Mouse (Mus musculus) liver, embryonic 12.5 days (tissue): ENCODE data around the gene Evc. TPM values are rescaled to one million over a fixed set of nuclear protein-coding genes. Genes with fewer than 3 reads are reported as not detected.

Source experiments
- ATAC-seq: fragments of 200-750 bp; cut with Nextera tagmentation; 2 replicates; pipeline ENCODE4 v1.8.0; 2017; ENCODE audit warnings: moderate number of reproducible peaks, mild to moderate bottlenecking, moderate library complexity
- H3K27ac ChIP-seq: fragments of 300-500 bp; sonication (generic); 2 replicates; pipeline ENCODE4 v1.5.1; 2016; ENCODE audit warnings: mild to moderate bottlenecking
- H3K27me3 ChIP-seq: fragments of 300-500 bp; sonication (generic); replicated peaks from 2 replicates; pipeline ENCODE4 v1.6.1; 2016; ENCODE audit warnings: mild to moderate bottlenecking, moderate library complexity
- H3K36me3 ChIP-seq: fragments of 300-500 bp; sonication (generic); 2 replicates; pipeline ENCODE4 v1.6.1; 2016; ENCODE audit warnings: mild to moderate bottlenecking, moderate library complexity
- H3K4me1 ChIP-seq: fragments of 300-500 bp; sonication (generic); 2 replicates; pipeline ENCODE4 v1.6.1; 2016
- H3K4me2 ChIP-seq: fragments of 300-500 bp; sonication (generic); 2 replicates; pipeline ENCODE4 v1.6.1; 2016; ENCODE audit warnings: mild to moderate bottlenecking, moderate library complexity
- H3K4me3 ChIP-seq: fragments of 300-500 bp; sonication (generic); 2 replicates; pipeline ENCODE4 v1.5.1; 2016; ENCODE audit warnings: mild to moderate bottlenecking, moderate library complexity
- H3K9ac ChIP-seq: fragments of 300-500 bp; sonication (generic); 2 replicates; pipeline ENCODE4 v1.6.1; 2016; ENCODE audit warnings: mild to moderate bottlenecking, moderate library complexity
- H3K9me3 ChIP-seq: fragments of 300-500 bp; sonication (generic); replicated peaks from 2 replicates; pipeline ENCODE4 v1.6.1; 2016; ENCODE audit warnings: mild to moderate bottlenecking, moderate library complexity
- WGBS: fragments of 180-500 bp; shearing (Covaris S2); methylation state at CpG from one replicate; pipeline ENCODE4 v1.1.7; 2016; ENCODE audit not compliant: insufficient replicate concordance; 5-methylcytosine and 5-hydroxymethylcytosine counted together
- polyA plus RNA-seq: library from polyadenylated mRNA; unstranded; fragments of >200 nt; fragmentation: Nextera tagmentation; extraction: Ambion mirVana; gene quantifications from 2 replicates; pipeline ENCODE4 v1.2.1, GENCODE M21; 2016

Gene Evc
- polyA plus RNA-seq, 1 experiment from 2014 or later = 2.9 TPM

GRCm38 (mm10) chr5:37296717-37297116 lies 40.0 kb downstream of the Evc start:
- Histone ChIP-seq H3K4me2 (no peak overlapping the region), H3K27me3 (no peaks in the 10 kb centered on the region), H3K9me3 (no peaks in the 10 kb centered on the region), H3K9ac (no peak overlapping the region), H3K4me1 (no peaks in the 10 kb centered on the region), H3K4me3 (no peak overlapping the region), H3K36me3 (no peaks in the 10 kb centered on the region), H3K27ac (no peak overlapping the region)
- ATAC-seq = no peak
- 60% methylated on average over 10 of the region's 10 CpGs for WGBS

- no peak overlapping the region for H3K4me2 ChIP-seq
- H3K27me3 ChIP-seq = no peaks in the 10 kb centered on the region
- no peaks in the 10 kb centered on the region for H3K36me3 ChIP-seq
- H3K4me1 ChIP-seq = no peaks in the 10 kb centered on the region
- H3K9me3 ChIP-seq = no peaks in the 10 kb centered on the region
- ATAC-seq = no peak
- WGBS = 43% methylated on average over 9 of the region's 9 CpGs
- no peak overlapping the region for H3K9ac ChIP-seq
- no peak overlapping the region for H3K4me3 ChIP-seq
- no peak overlapping the region for H3K27ac ChIP-seq
Observed at GRCm38 (mm10) chr5:37290983-37291382, 45.7 kb downstream of the Evc start.

GRCm38 (mm10) chr5:37289236-37289635 lies 47.5 kb downstream of the Evc start:
- 16% methylated on average over 3 of the region's 3 CpGs for WGBS
- Histone ChIP-seq H3K9me3 (no peaks in the 10 kb centered on the region), H3K4me1 (no peaks in the 10 kb centered on the region), H3K27ac (no peak overlapping the region), H3K36me3 (no peaks in the 10 kb centered on the region), H3K4me2 (no peak overlapping the region), H3K27me3 (no peaks in the 10 kb centered on the region), H3K9ac (no peak overlapping the region), H3K4me3 (no peak overlapping the region)
- ATAC-seq = no peak

GRCm38 (mm10) chr5:37288374-37288773 lies 48.3 kb downstream of the Evc start:
- no peak for ATAC-seq
- WGBS = 50% methylated on average over 3 of the region's 3 CpGs
- H3K27me3 ChIP-seq = no peaks in the 10 kb centered on the region
- no peaks in the 10 kb centered on the region for H3K4me1 ChIP-seq
- no peaks in the 10 kb centered on the region for H3K9me3 ChIP-seq
- H3K4me3 ChIP-seq = no peak overlapping the region
- H3K27ac ChIP-seq = no peak overlapping the region
- no peak overlapping the region for H3K4me2 ChIP-seq
- H3K36me3 ChIP-seq = no peaks in the 10 kb centered on the region
- H3K9ac ChIP-seq = no peak overlapping the region

- 77% methylated on average over 11 of the region's 11 CpGs for WGBS
- no peaks in the 10 kb centered on the region for H3K27me3 ChIP-seq
- no peaks in the 10 kb centered on the region for H3K36me3 ChIP-seq
Observed at GRCm38 (mm10) chr5:37281021-37281420, 55.7 kb downstream of the Evc start.

GRCm38 (mm10) chr5:37263816-37264215 lies 72.9 kb downstream of the Evc start:
- WGBS = 58% methylated on average over 6 of the region's 6 CpGs
- Histone ChIP-seq H3K27me3 (no peaks in the 10 kb centered on the region), H3K36me3 (no peaks in the 10 kb centered on the region), H3K27ac (no peak overlapping the region), H3K9me3 (no peaks in the 10 kb centered on the region), H3K4me1 (no peaks in the 10 kb centered on the region), H3K4me3 (no peak overlapping the region), H3K4me2 (no peak overlapping the region), H3K9ac (no peak overlapping the region)
- ATAC-seq = no peak

More at GRCm38 (mm10) chr5:37281021-37281420, 55.7 kb downstream of the Evc start:
- no peak overlapping the region for H3K9ac ChIP-seq
- ATAC-seq = no peak
- no peaks in the 10 kb centered on the region for H3K4me1 ChIP-seq
- H3K4me3 ChIP-seq = no peak overlapping the region
- H3K9me3 ChIP-seq = no peaks in the 10 kb centered on the region
- no peak overlapping the region for H3K4me2 ChIP-seq
- H3K27ac ChIP-seq = no peak overlapping the region

GRCm38 (mm10) chr5:37261734-37262133 lies 75.0 kb downstream of the Evc start:
- Histone ChIP-seq H3K27me3 (no peaks in the 10 kb centered on the region), H3K4me3 (no peak overlapping the region), H3K36me3 (no peaks in the 10 kb centered on the region), H3K4me1 (no peaks in the 10 kb centered on the region), H3K27ac (no peak overlapping the region), H3K9me3 (no peaks in the 10 kb centered on the region), H3K4me2 (no peak overlapping the region), H3K9ac (no peak overlapping the region)
- ATAC-seq = no peak
- WGBS = 66% methylated on average over 5 of the region's 5 CpGs

GRCm38 (mm10) chr5:37257243-37257642 lies 79.5 kb downstream of the Evc start:
- Histone ChIP-seq H3K4me2 (no peak overlapping the region), H3K4me3 (no peak overlapping the region), H3K9ac (no peak overlapping the region), H3K4me1 (no peaks in the 10 kb centered on the region), H3K9me3 (no peaks in the 10 kb centered on the region), H3K27me3 (no peaks in the 10 kb centered on the region), H3K27ac (no peak overlapping the region), H3K36me3 (no peaks in the 10 kb centered on the region)
- 33% methylated on average over 5 of the region's 5 CpGs for WGBS
- ATAC-seq = no peak

GRCm38 (mm10) chr5:37256823-37257222 lies 79.9 kb downstream of the Evc start:
- 37% methylated on average over 7 of the region's 7 CpGs for WGBS
- no peak for ATAC-seq

GRCm38 (mm10) chr5:37254523-37254922 lies 82.2 kb downstream of the Evc start:
- no peak for ATAC-seq
- Histone ChIP-seq H3K4me1 (no peaks in the 10 kb centered on the region), H3K9ac (no peak overlapping the region), H3K36me3 (no peaks in the 10 kb centered on the region), H3K27ac (no peak overlapping the region), H3K4me2 (no peak overlapping the region), H3K4me3 (no peak overlapping the region), H3K27me3 (no peaks in the 10 kb centered on the region), H3K9me3 (no peaks in the 10 kb centered on the region)
- WGBS = 54% methylated on average over 4 of the region's 4 CpGs

More at GRCm38 (mm10) chr5:37256823-37257222, 79.9 kb downstream of the Evc start:
- H3K4me3 ChIP-seq = no peak overlapping the region
- no peaks in the 10 kb centered on the region for H3K36me3 ChIP-seq
- no peak overlapping the region for H3K27ac ChIP-seq
- H3K4me2 ChIP-seq = no peak overlapping the region
- H3K4me1 ChIP-seq = no peaks in the 10 kb centered on the region
- no peaks in the 10 kb centered on the region for H3K9me3 ChIP-seq
- no peaks in the 10 kb centered on the region for H3K27me3 ChIP-seq
- no peak overlapping the region for H3K9ac ChIP-seq

GRCm38 (mm10) chr5:37252101-37252804 lies 84.4 kb downstream of the Evc start:
- 62% methylated on average over 9 of the region's 9 CpGs for WGBS

GRCm38 (mm10) chr5:37251596-37251995 lies 85.1 kb downstream of the Evc start:
- Histone ChIP-seq H3K9me3 (no peaks in the 10 kb centered on the region), H3K4me3 (no peak overlapping the region), H3K9ac (no peak overlapping the region), H3K4me1 (no peaks in the 10 kb centered on the region), H3K36me3 (no peaks in the 10 kb centered on the region), H3K27ac (no peak overlapping the region), H3K27me3 (peaks cover 25% of the 10 kb centered on the region), H3K4me2 (no peak overlapping the region)
- ATAC-seq = no peak
- WGBS = 49% methylated on average over 3 of the region's 3 CpGs

More at GRCm38 (mm10) chr5:37252101-37252804, 84.4 kb downstream of the Evc start:
- Histone ChIP-seq H3K9me3 (no peaks in the 10 kb centered on the region), H3K4me1 (no peaks in the 10 kb centered on the region), H3K27ac (no peak overlapping the region), H3K4me3 (no peak overlapping the region), H3K36me3 (no peaks in the 10 kb centered on the region), H3K4me2 (no peak overlapping the region), H3K9ac (no peak overlapping the region), H3K27me3 (peaks cover 18% of the 10 kb centered on the region)
- ATAC-seq = no peak

- no peak overlapping the region for H3K27ac ChIP-seq
- H3K4me1 ChIP-seq = peaks cover 15% of the 10 kb centered on the region; the same call in 1 of the 2 replicates
- H3K9ac ChIP-seq = no peak overlapping the region
- H3K27me3 ChIP-seq = peaks cover 52% of the 10 kb centered on the region
- 58% methylated on average over 3 of the region's 3 CpGs for WGBS
- no peaks in the 10 kb centered on the region for H3K9me3 ChIP-seq
- H3K4me2 ChIP-seq = no peak overlapping the region
- no peak for ATAC-seq
- H3K36me3 ChIP-seq = no peaks in the 10 kb centered on the region
- no peak overlapping the region for H3K4me3 ChIP-seq
Observed at GRCm38 (mm10) chr5:37248870-37249269, 87.8 kb downstream of the Evc start.
